14 mouse cellular contexts compared by ENCODE assay signal in genomic region chr9:46016417-46016816, GRCm38 (mm10). TPM values are rescaled to one million over a fixed set of nuclear protein-coding genes. Genes with fewer than 3 reads are reported as not detected.
DNase-seq lines count a peak whose midpoint lies in the region; ATAC-seq and TF ChIP-seq lines count a peak whose summit lies in the region.
"Had no signal": no experiment of that assay in that cellular context is flagged by ENCODE, and none has a peak within 500 bp of the region (broad histone marks: within the 10 kb centered on the region; RNA-seq: fewer than 3 reads in every experiment).

No protein-coding gene starts in this region.

- H3K27me3 ChIP-seq in heart, embryonic 10.5 days (ENCODE audit: insufficient read depth, poor library complexity, severe bottlenecking), result no peaks in the 10 kb centered on the region
- no peaks in the 10 kb centered on the region for H3K27me3 ChIP-seq in hindbrain, embryonic 15.5 days
- no peaks in the 10 kb centered on the region for H3K27me3 ChIP-seq in hindbrain, embryonic 10.5 days (ENCODE audit: insufficient read depth, poor library complexity, severe bottlenecking)
- no peaks in the 10 kb centered on the region for H3K27me3 ChIP-seq in neural tube, embryonic 12.5 days (replicated peaks)
- H3K27me3 ChIP-seq in neural tube, embryonic 15.5 days (replicated peaks), result no peaks in the 10 kb centered on the region
- H3K27me3 ChIP-seq in stomach, postnatal 0 days (ENCODE audit: control insufficient read depth, insufficient read depth, low read length), result no peaks in the 10 kb centered on the region
- H3K27me3 ChIP-seq: intestine, embryonic 15.5 days; kidney, embryonic 15.5 days; limb, embryonic 12.5 days; midbrain, embryonic 12.5 days had no signal

- DNase-seq in heart, embryonic 10.5 days (ENCODE audit: low spot score), result peak; percentile 56
- no peak for DNase-seq in heart, postnatal 4 days
- no peak for DNase-seq in hindbrain, embryonic 10.5 days (ENCODE audit: low spot score)
- DNase-seq in stomach, postnatal 0 days (ENCODE audit: low spot score), result peak; percentile 34
- DNase-seq in urinary bladder, postnatal 10 days (ENCODE audit: low spot score), result no peak
- DNase-seq: thymus, postnatal 25 days had no signal

- no peak for TF ChIP-seq EP300 in stomach, postnatal 0 days (optimal IDR thresholded peaks at IDR 0.05)

- H3K4me2 ChIP-seq in hindbrain, embryonic 15.5 days, result 0 out of 2 replicates have a peak overlapping the region, but pooled peaks have one; percentile 1
- 0 out of 2 replicates have a peak overlapping the region, but pooled peaks have one; percentile 7 for H3K4me2 ChIP-seq in neural tube, embryonic 12.5 days (replicated peaks)
- H3K4me2 ChIP-seq in neural tube, embryonic 15.5 days, result no peak overlapping the region
- no peak overlapping the region for H3K4me2 ChIP-seq in stomach, postnatal 0 days (replicated peaks; ENCODE audit: low read depth)

- H3K36me3 ChIP-seq in heart, embryonic 10.5 days, result peaks cover 12% of the 10 kb centered on the region
- H3K36me3 ChIP-seq in hindbrain, embryonic 15.5 days, result no peaks in the 10 kb centered on the region
- peaks cover 27% of the 10 kb centered on the region for H3K36me3 ChIP-seq in hindbrain, embryonic 10.5 days
- no peaks in the 10 kb centered on the region for H3K36me3 ChIP-seq in neural tube, embryonic 12.5 days
- H3K36me3 ChIP-seq in neural tube, embryonic 15.5 days, result no peaks in the 10 kb centered on the region
- no peaks in the 10 kb centered on the region for H3K36me3 ChIP-seq in stomach, postnatal 0 days (ENCODE audit: control insufficient read depth, insufficient read depth, low read length)
- H3K36me3 ChIP-seq: intestine, embryonic 15.5 days had no signal

- no peak for ATAC-seq in hindbrain, embryonic 15.5 days (ENCODE audit: low FRiP score, low read depth)
- ATAC-seq in neural tube, embryonic 12.5 days (ENCODE audit: low FRiP score, low read depth), result no peak
- no peak for ATAC-seq in neural tube, embryonic 15.5 days (ENCODE audit: low FRiP score)
- ATAC-seq in stomach, postnatal 0 days (ENCODE audit: low FRiP score, low TSS enrichment), result peak; percentile 19; the same call in 1 of the 2 replicates
- ATAC-seq: intestine, embryonic 15.5 days had no signal

- no peaks in the 10 kb centered on the region for H3K9me3 ChIP-seq in heart, embryonic 10.5 days
- H3K9me3 ChIP-seq in hindbrain, embryonic 15.5 days, result no peaks in the 10 kb centered on the region
- no peaks in the 10 kb centered on the region for H3K9me3 ChIP-seq in hindbrain, embryonic 10.5 days
- H3K9me3 ChIP-seq in neural tube, embryonic 12.5 days, result no peaks in the 10 kb centered on the region
- H3K9me3 ChIP-seq in neural tube, embryonic 15.5 days (replicated peaks), result no peaks in the 10 kb centered on the region
- no peaks in the 10 kb centered on the region for H3K9me3 ChIP-seq in stomach, postnatal 0 days (ENCODE audit: control insufficient read depth, low read length)
- H3K9me3 ChIP-seq: G1E; intestine, embryonic 15.5 days; kidney, embryonic 15.5 days; limb, embryonic 12.5 days; midbrain, embryonic 12.5 days had no signal

- peaks cover 48% of the 10 kb centered on the region for H3K4me1 ChIP-seq in heart, embryonic 10.5 days
- peaks cover 44% of the 10 kb centered on the region for H3K4me1 ChIP-seq in hindbrain, embryonic 15.5 days (replicated peaks)
- peaks cover 46% of the 10 kb centered on the region for H3K4me1 ChIP-seq in hindbrain, embryonic 10.5 days (replicated peaks)
- peaks cover 41% of the 10 kb centered on the region for H3K4me1 ChIP-seq in neural tube, embryonic 12.5 days
- peaks cover 52% of the 10 kb centered on the region for H3K4me1 ChIP-seq in neural tube, embryonic 15.5 days
- H3K4me1 ChIP-seq in stomach, postnatal 0 days (replicated peaks; ENCODE audit: control insufficient read depth, insufficient read depth), result peaks cover 3% of the 10 kb centered on the region

- no peak for TF ChIP-seq CTCF in stomach, postnatal 0 days (IDR thresholded peaks at IDR 0.05; ENCODE audit: low read depth)

- H3K4me3 ChIP-seq in heart, embryonic 10.5 days, result no peak overlapping the region
- no peak overlapping the region for H3K4me3 ChIP-seq in hindbrain, embryonic 15.5 days
- no peak overlapping the region for H3K4me3 ChIP-seq in hindbrain, embryonic 10.5 days
- no peak overlapping the region for H3K4me3 ChIP-seq in neural tube, embryonic 12.5 days
- H3K4me3 ChIP-seq in neural tube, embryonic 15.5 days (replicated peaks), result no peak overlapping the region
- H3K4me3 ChIP-seq in stomach, postnatal 0 days (ENCODE audit: low read depth, low read length), result no peak overlapping the region
- H3K4me3 ChIP-seq: intestine, embryonic 15.5 days; kidney, embryonic 15.5 days; limb, embryonic 12.5 days; midbrain, embryonic 12.5 days had no signal

- no peak overlapping the region for H3K9ac ChIP-seq in hindbrain, embryonic 15.5 days
- H3K9ac ChIP-seq in neural tube, embryonic 12.5 days, result no peak overlapping the region
- H3K9ac ChIP-seq in neural tube, embryonic 15.5 days (replicated peaks), result no peak overlapping the region
- H3K9ac ChIP-seq in stomach, postnatal 0 days (ENCODE audit: low read length), result no peak overlapping the region
- H3K9ac ChIP-seq: intestine, embryonic 15.5 days; kidney, embryonic 15.5 days; limb, embryonic 12.5 days; midbrain, embryonic 12.5 days had no signal

- WGBS in heart, embryonic 10.5 days, result 67% methylated on average over 4 of the region's 4 CpGs
- 67% methylated on average over 4 of the region's 4 CpGs for WGBS in hindbrain, embryonic 15.5 days
- 68% methylated on average over 4 of the region's 4 CpGs for WGBS in hindbrain, embryonic 10.5 days
- WGBS in neural tube, embryonic 12.5 days, result 68% methylated on average over 4 of the region's 4 CpGs
- WGBS in neural tube, embryonic 15.5 days, result 67% methylated on average over 4 of the region's 4 CpGs
- 59% methylated on average over 4 of the region's 4 CpGs for WGBS in stomach, postnatal 0 days

- H3K27ac ChIP-seq in heart, embryonic 10.5 days, result no peak overlapping the region
- no peak overlapping the region for H3K27ac ChIP-seq in hindbrain, embryonic 15.5 days (replicated peaks)
- H3K27ac ChIP-seq in hindbrain, embryonic 10.5 days, result no peak overlapping the region
- no peak overlapping the region for H3K27ac ChIP-seq in neural tube, embryonic 12.5 days
- H3K27ac ChIP-seq in neural tube, embryonic 15.5 days (replicated peaks), result no peak overlapping the region
- no peak overlapping the region for H3K27ac ChIP-seq in stomach, postnatal 0 days (replicated peaks)
- H3K27ac ChIP-seq: intestine, embryonic 15.5 days; midbrain, embryonic 12.5 days had no signal

RNA-seq across cellular contexts. Expression of gene Sik3, which starts 3.8 kb away (rescaled TPM):
- polyA plus RNA-seq in heart, embryonic 10.5 days (2016; fragmentation: Nextera tagmentation; extraction: Ambion mirVana), result 6.4 and 8.0 TPM in 2 replicates
- total RNA-seq in heart, postnatal 4 days (2021), result 10 to 100 TPM; 64.6 to 66.9 TPM
- polyA plus RNA-seq in hindbrain, embryonic 15.5 days (2015; fragmentation: Nextera tagmentation; extraction: Ambion mirVana), result 11.6 and 12.6 TPM in 2 replicates
- 6.1 and 7.1 TPM in 2 replicates for polyA plus RNA-seq in hindbrain, embryonic 10.5 days (2016; fragmentation: Nextera tagmentation; extraction: Ambion mirVana)
- 13.2 and 13.8 TPM in 2 replicates for polyA plus RNA-seq in neural tube, embryonic 12.5 days (2016; fragmentation: Nextera tagmentation; extraction: Ambion mirVana)
- polyA plus RNA-seq in neural tube, embryonic 15.5 days (2015; fragmentation: Nextera tagmentation; extraction: Ambion mirVana), result 9.5 and 9.9 TPM in 2 replicates
- polyA plus RNA-seq in stomach, postnatal 0 days (2015; fragmentation: Nextera tagmentation; extraction: Ambion mirVana), result 6.6 and 6.8 TPM in 2 replicates

RNA-seq across cellular contexts. Expression of gene Pafah1b2, which starts 3.9 kb away (rescaled TPM):
- 183 and 212 TPM in 2 replicates for polyA plus RNA-seq in heart, embryonic 10.5 days (2016; fragmentation: Nextera tagmentation; extraction: Ambion mirVana)
- 100 to 1,000 TPM; 104 TPM for total RNA-seq in heart, postnatal 4 days (2021)
- polyA plus RNA-seq in hindbrain, embryonic 15.5 days (2015; fragmentation: Nextera tagmentation; extraction: Ambion mirVana), result 258 and 263 TPM in 2 replicates
- polyA plus RNA-seq in hindbrain, embryonic 10.5 days (2016; fragmentation: Nextera tagmentation; extraction: Ambion mirVana), result 275 and 282 TPM in 2 replicates
- polyA plus RNA-seq in neural tube, embryonic 12.5 days (2016; fragmentation: Nextera tagmentation; extraction: Ambion mirVana), result 326 and 329 TPM in 2 replicates
- 250 and 251 TPM in 2 replicates for polyA plus RNA-seq in neural tube, embryonic 15.5 days (2015; fragmentation: Nextera tagmentation; extraction: Ambion mirVana)
- polyA plus RNA-seq in stomach, postnatal 0 days (2015; fragmentation: Nextera tagmentation; extraction: Ambion mirVana), result 70.8 and 79.0 TPM in 2 replicates

Comparison
In these comparisons a context has a peak if more than half of its experiments do, and no peak if none do; other contexts are left out.
1. DNase-seq: peak in heart, embryonic 10.5 days (single experiment) and stomach, postnatal 0 days (single experiment); none in heart, postnatal 4 days (single experiment), hindbrain, embryonic 10.5 days (single experiment) and urinary bladder, postnatal 10 days (single experiment).
2. H3K4me2 ChIP-seq: peak in hindbrain, embryonic 15.5 days (single experiment) and neural tube, embryonic 12.5 days (single experiment); none in neural tube, embryonic 15.5 days (single experiment) and stomach, postnatal 0 days (single experiment).